Mouse (Mus musculus): Measurements from ENCODE around the gene Hoxa4. TPM values are rescaled to one million over a fixed set of nuclear protein-coding genes. Genes with fewer than 3 reads are reported as not detected.

The Hoxa4 gene
- total RNA-seq (2023): 0.59 TPM

DNA sequence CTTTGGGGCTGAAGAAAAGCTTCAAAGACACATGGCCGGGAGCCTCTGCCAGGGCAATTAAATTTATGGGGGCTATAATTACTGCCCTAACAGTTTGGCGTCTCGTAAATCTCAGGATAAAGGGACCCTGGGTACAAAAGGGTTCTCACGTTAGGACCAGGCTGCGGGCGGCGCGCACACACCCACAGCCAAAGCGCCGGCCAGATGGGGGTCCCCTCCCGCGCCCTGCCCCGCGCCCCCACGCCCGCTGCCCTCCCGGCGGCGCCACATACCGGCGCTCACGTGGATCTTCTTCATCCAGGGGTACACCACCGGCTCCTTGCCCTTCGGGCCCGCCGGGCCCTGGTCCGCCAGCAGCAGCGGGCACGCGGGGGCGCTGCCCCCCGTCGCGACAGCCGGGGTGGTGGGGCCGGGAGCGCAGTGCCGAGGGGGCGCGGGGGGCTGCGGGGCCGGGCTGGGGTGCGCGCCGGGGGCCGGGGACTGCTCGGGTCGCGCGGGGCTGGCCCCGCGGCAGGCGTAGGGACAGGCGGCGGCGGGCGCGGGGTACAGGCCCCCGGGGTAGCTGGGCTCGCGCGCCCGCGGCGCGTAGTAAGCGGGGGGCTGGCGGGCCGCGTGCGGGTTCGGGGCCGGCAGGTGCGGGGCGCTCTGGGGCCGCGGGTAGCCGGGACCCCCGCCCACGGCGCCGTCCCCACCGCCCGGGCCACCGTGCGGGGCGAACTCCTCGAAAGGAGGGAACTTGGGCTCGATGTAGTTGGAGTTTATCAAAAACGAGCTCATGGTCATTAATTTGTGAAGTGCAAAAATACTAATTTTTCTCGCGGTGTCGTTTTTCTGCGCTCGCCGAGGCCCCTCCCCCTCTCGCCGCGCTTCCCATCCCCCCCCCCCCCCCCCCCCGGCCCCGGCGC, at the start of gene Hoxa4:
TSS of gene Hoxa4 (minus strand) at position 848 of the 905 bp plus-strand sequence.

DNA sequence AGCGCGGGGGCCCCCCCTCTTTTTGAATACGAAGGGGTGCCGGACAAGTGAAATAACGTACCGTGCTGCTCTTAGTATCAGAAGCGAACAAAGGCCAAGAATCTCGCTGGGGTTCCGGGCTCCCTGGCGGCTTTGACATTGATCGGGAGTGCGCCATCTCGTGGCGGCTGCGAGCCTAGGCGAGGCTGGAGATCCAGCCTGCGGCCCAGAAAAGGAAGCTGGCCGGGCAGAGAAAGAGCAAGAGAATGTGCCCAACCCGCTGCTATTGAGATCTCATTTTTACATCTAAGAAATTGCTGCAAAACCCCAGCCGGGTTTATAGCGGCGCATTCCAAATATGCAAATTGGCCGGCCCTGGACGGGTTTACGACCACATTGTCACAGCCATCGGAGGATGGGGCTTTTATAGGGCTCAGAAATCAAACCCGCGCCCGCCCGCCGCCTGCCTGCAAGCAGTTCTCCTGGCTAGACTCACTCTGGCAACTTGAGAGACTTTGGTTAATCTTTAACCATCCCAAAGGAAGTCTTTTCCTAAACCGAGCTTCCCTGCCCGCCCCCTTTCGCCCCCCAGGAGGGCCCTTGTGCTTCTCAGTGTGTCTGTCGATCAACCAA, 48.9 kb upstream of the Hoxa4 start, which contains the start of gene Hoxa10:
TSS of gene Hoxa10 (minus strand) at position 466 of the 612 bp plus-strand sequence.

DNA sequence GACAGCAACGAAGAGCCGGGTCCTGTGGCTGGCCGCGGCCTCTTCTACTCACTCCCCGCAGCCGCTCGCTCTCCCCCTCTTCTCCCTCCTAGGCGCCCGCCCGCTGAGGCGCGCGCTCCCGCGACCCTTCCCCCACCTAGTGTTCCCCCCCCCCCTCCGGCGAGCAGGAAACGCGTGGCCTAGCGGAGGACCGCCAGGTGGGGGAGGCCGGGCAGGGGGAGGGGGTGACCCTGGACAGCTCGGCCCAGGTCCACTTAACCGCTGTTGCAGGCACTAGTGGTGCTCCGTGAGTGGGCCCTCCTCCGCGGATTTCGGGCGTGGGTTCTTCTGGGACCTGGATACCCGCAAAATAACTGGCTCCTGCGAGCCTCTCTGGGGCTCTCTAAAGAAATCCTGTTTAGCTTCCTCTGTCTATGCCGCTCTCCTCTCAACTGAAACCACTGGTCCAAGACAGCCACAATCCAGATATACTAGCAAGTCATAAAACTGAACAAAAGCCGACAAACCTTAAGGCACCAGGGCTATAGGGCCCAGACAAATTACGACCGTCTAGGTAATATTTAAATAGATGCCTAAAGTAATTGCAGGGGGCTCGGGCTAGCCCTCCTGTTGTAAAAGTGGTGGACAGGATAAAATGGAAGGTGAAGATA, 39.1 kb upstream of the Hoxa4 start, which contains the start of gene Hoxa9:
TSS of gene Hoxa9 (minus strand) at position 574 of the 650 bp plus-strand sequence.

DNA sequence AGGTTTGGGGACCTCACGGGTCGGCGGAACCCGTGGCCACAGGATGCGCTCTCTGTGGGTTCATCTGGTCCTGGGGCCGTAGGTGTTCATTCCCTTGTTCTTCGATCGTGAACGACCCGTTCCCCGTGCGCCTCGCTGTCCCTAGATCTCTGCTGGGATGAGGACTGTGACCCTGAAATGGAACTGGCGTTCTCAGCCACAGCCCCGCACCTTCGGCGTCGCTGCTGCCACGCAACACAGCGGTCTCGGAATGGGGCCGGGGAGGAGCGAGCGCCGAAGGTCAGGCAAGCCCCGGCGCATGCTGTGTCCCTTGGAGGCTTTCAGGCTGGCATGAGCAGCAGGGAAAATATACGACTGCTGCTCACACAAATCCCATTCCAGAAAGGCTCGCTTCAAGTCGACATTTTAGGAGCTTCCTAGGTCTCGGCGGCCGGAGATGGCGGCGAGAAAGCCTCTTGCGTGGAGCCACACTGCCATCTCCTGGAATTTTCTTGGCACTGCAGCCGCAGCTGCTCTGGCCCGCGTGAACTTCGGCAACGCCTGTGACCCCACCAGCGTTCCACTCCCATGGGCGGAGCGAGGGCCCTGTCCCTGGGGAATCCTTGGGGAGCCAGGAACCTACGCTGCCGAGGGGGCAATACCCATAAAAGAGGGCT, 29.9 kb upstream of the Hoxa4 start, which contains the start of gene Hoxa7:
TSS of gene Hoxa7 (minus strand) at position 518 of the 656 bp plus-strand sequence.

DNA sequence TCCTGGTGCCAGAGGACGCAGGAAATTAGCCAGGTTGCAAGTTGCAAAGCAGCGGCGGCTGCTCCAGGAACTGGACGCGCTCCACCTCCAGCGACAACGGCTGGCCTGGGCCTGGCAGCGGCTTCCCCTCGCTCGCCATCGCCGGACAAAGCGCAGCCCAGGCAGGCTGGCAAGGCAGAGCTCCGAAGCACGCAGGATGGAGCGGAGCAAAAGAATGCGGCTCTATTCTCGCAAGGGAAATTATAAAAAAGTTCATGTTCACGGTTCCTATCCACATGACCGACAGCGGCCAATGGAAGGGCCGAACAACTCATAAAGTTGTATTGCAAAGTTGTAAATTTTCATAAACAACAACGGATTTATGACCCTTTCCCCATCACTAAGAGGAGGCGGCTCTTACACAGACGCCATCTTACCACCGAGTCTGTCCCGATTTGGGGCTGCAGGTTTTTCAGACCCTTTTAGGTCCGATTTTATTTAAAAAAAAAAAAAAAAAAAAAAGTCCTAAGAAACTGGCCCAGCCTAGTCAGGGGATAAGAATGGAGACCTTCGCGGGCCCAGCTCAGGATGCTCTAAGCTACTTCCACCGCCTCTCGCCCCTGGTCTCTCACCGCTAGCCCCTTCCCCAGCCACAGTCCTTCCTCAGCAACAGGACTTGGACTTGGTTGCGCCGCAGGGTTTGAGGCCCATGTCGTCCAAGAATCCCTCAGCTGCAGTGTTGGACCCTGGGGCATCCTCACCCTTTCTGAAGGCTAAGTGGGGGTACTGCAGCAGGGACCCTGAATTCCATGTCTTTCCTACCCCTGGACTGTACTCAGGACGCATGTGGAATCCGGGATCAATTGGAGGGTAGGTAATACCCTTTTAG, 21.8 kb upstream of the Hoxa4 start, which contains the start of the genes Hoxa3 and Gm28308:
TSS of gene Hoxa3 (minus strand) at position 218 of the 868 bp plus-strand sequence.
TSS of gene Gm28308 (minus strand) at position 221 of the 868 bp plus-strand sequence.

DNA sequence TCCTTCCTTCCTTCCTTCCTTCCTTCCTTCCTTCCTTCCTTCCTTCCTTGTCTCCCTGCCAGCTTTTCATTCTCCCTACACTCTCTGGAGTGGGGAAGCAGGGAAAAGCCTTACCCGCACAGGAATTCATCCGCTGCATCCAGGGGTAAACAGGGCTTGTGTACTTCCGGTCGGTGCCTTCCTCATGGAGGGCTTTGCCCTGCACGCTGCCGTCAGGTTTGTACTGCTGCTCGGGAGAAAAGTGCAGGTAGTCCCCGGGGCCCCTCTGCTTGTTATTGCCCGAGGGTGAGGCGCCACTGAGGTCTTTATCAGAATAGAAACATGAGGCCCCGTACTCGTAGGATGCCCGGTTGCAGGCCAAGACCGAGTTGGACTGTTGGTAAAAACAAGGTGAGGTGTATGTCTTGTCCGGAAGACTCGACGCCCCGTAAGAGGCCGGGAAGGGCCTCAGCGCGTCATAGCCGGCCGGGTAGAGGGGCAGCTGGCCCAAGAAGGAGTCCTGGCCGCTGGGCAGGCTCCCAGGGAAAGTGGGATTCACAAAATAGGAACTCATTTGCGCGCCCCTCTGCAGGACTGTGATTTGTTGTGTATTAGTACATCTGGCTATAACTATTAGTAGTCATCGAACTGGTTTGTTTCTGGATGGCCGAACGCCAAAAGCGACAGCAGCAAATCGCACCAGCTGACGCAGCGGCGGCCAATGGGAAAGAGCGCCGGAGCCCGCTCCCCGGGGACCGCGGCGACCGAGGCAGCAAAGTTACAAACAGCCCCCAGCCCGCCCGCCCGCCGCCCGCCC, 16.7 kb upstream of the Hoxa4 start, which contains the start of gene Hoxa6:
TSS of gene Hoxa6 (minus strand) at position 651 of the 796 bp plus-strand sequence.

DNA sequence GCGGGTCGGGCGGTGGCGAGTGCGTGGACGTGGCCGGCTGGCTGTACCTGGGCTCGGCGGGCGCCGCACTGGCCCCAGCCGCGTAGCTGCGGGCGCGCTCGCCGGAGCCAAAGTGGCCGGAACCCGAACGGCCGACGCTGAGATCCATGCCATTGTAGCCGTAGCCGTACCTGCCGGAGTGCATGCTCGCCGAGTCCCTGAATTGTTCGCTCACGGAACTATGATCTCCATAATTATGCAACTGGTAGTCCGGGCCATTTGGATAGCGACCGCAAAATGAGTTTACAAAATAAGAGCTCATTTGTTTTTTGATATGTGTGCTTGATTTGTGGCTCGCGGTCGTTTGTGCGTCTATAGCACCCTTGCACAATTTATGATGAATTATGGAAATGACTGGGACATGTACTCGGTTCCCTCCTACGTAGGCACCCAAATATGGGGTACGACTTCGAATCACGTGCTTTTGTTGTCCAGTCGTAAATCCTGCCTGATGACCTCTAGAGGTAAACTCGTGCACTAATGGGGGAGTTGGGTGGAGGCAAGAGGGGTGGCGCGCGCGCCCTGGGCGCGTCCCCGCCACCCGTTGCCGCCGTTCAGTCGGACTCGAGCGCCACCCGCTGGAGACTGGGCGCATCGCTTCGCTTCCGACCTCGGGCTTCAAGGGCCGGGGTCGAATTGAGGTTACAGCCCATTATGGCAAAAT, 12.6 kb upstream of the Hoxa4 start, which contains the start of gene Hoxa5:
TSS of gene Hoxa5 (minus strand) at position 538 of the 703 bp plus-strand sequence.

DNA sequence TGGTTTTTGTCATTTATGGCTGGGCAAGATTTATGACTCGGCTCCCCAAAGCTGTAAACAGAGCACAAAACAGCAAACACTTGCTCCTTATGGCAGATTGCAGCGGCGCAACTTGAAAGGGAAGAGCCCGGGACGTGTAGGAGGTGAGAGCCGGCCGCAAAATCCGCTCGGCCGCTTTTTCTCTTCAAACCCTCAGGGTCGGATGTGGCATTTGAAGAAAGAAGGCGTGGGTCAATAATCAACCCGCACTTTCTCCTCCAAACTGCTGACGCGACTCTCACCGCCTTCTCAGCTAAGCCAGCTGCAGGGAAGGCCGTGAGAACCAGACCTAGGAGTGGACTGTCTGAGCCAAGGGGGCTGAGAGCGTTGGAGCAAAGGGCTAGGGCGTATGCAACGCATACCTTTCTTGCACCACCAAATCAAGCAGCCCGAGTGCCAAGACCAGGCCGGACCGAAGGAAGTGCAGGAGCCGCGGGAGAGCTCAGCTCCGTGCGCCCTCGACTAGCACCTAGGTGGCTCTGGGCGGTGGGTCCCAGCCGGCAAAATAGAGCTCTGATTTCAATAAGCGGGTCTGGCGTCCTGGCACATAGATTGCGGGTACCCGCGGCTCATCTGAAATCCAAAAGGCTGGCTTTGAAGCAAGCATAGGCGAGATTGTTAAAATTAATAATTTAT, 14.4 kb downstream of the Hoxa4 start, which contains the start of gene 5730596B20Rik:
TSS of gene 5730596B20Rik (plus strand) at position 438 of the 675 bp plus-strand sequence.

DNA sequence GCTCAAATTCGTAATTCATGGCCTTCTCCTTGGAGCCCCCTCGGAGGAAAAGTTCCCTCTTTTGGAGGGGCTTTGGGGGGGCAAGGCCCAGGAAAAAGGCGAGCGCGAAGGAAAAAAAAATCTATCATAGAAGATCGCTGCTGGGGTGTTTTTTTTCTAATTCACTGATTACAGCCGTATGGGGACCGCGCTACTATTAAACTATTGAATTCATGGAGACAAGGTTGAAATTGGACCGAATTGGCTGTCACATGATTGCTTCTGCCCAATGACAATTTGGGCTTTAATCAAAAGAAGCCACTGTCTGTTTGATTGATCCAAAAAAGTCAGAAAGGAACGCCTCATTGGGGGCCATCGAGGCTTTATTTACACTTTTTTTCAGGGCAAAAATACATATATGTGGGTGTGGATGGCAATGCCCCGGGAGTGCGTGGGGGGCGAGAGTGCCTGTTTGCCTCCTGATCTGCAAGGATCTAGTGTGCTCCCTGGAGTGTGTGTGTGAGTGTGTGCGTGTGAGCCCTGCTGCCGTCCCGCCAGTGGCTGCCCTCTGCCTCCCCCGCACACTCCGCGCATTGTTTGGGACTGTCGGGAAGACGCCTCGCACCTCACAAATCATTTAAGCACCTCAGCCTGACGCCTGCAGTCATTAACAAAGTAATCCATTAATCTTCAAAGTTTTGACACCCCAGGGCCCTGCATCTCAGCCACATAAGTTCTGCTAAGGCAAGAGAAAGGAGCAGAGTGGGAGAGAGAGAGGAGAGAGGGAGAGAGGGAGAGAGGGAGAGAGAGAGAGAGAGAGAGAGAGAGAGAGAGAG, 26.7 kb downstream of the Hoxa4 start, which contains the start of gene Hoxa2:
TSS of gene Hoxa2 (minus strand) at position 206 of the 815 bp plus-strand sequence.

DNA sequence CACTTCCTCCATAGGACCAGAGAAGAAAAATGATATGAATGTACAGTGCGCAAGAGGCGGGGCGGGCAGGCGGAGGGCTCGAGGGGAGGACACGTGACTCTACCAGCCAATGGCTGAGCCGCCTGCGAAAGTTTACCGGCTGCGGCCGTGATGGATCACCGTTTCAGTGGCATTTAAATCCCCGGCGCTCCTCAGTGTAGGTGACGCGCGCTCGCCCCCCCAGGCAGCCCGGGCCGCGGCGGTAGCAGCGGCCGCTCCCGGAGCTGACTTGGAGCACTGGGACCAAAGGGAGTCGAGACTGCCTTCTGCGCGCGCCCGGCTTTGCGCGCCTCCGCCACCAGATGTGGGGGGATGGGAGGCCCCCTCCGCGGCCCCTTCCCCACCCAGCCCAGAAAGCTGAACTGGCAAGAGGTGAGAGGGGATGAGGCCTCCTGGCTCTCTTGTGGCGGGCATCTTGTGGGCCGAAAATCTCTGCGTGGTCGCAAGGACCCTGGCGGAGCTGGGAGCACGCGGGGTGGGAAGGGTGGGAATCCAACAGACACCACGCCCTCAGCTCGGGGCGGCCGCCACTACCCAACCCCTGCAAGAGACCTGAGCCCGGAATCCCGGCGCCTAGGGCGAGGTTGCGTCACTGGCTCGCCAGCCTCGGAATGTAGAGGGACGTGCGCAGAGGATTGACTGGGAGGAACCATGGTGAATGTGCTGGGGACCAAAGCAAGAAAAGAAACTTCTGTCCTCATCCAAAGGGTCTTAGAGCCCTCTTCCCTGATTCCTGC, 33.1 kb downstream of the Hoxa4 start, which contains the start of gene Hoxa1:
TSS of gene Hoxa1 (minus strand) at position 42 of the 776 bp plus-strand sequence.

Other genes with a start within 250 kb of the Hoxa4 start
- gene Skap2, start 179.2 kb downstream of the Hoxa4 start, total RNA-seq (2023): 10.0 TPM
- not detected for gene Hoxa1, start 33.4 kb downstream of the Hoxa4 start, total RNA-seq (2023)
- gene Hoxa2, start 26.9 kb downstream of the Hoxa4 start, total RNA-seq (2023): not detected
- not detected for gene 5730596B20Rik, start 14.3 kb downstream of the Hoxa4 start, total RNA-seq (2023)
- 0.30 TPM for gene Hoxa5, start 12.8 kb upstream of the Hoxa4 start, total RNA-seq (2023)
- not detected for gene Hoxa6, start 17.0 kb upstream of the Hoxa4 start, total RNA-seq (2023)
- not detected for gene Hoxa3, start 21.6 kb upstream of the Hoxa4 start, total RNA-seq (2023)
- gene Gm28308, start 21.6 kb upstream of the Hoxa4 start, total RNA-seq (2023): not detected
- gene Hoxa7, start 30.1 kb upstream of the Hoxa4 start, total RNA-seq (2023): not detected
- gene Hoxa9, start 39.3 kb upstream of the Hoxa4 start, total RNA-seq (2023): not detected
- 0.21 TPM for gene Hoxa10, start 49.1 kb upstream of the Hoxa4 start, total RNA-seq (2023)
- gene Hoxa11, start 54.1 kb upstream of the Hoxa4 start, total RNA-seq (2023): not detected
- gene Hoxa13, start 69.1 kb upstream of the Hoxa4 start, total RNA-seq (2023): not detected
- 1.1 TPM for gene Evx1, start 121.7 kb upstream of the Hoxa4 start, total RNA-seq (2023)

Measured in CD4-positive naive resting alpha-beta T cell, adult 57 days (primary cell).